Mouse (Mus musculus) heart, postnatal 0 days (tissue): Measurements from ENCODE around the gene Slc16a2.

Experiments
- CTCF ChIP-seq: IDR thresholded peaks from 2 replicates; pipeline ENCODE4 v1.5.1; 2016; ENCODE audit warnings: antibody characterized with exemption, control low read depth, low read depth
- EP300 ChIP-seq: IDR thresholded peaks from 2 replicates; pipeline ENCODE4 v1.6.1; 2016; ENCODE audit warnings: antibody characterized with exemption, low read depth

GRCm38 (mm10) chrX:103696081-103696519 is 125.7 kb downstream of the Slc16a2 start:
- TF ChIP-seq CTCF (no peak), EP300 (no peak)
